Mouse (Mus musculus) heart, postnatal 0 days (tissue): ENCODE results near the gene Csmd2.

Experiments
- CTCF ChIP-seq: IDR thresholded peaks from 2 replicates; pipeline ENCODE4 v1.5.1; 2016; ENCODE audit warnings: antibody characterized with exemption, control low read depth, low read depth
- EP300 ChIP-seq: IDR thresholded peaks from 2 replicates; pipeline ENCODE4 v1.6.1; 2016; ENCODE audit warnings: antibody characterized with exemption, low read depth

DNA sequence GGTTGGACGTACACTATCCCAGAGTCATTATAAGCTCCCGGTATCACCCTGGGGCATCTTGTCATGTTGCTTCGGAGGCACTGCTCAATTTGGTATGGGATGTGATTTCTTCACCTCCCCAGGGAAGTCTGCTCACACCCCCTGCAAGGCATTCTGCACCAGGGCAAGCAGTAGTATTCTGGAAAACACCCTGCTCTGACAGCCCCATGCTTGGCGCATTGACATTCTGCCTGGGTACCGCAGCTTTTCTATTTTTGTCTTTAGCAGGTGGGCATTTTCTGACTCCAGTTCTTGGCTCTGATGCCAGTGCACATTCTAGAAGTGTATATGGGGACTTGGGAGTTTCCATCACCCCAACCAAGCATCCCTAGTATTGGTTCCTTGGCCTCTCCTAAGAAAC, 111.9 kb downstream of the Csmd2 start:
- TF ChIP-seq EP300, result no peak
- no peak for TF ChIP-seq CTCF
